Mouse (Mus musculus): ENCODE measurements around the gene Mttp. TPM values are rescaled to one million over a fixed set of nuclear protein-coding genes. Genes with fewer than 3 reads are reported as not detected.

Gene Mttp
- polyA plus RNA-seq, 1 experiment = 0.47 TPM

- WGBS = 95% methylated on average over 10 of the region's 10 CpGs
- no peaks in the 10 kb centered on the region for H3K27me3 ChIP-seq (ENCODE audit: control insufficient read depth, insufficient read depth, low read length)
- H3K4me1 ChIP-seq (ENCODE audit: control insufficient read depth, insufficient read depth, insufficient read length) = no peaks in the 10 kb centered on the region
- no peak overlapping the region for H3K4me3 ChIP-seq (ENCODE audit: extremely low read depth, insufficient read depth, insufficient read length)
- no peak overlapping the region for H3K27ac ChIP-seq (ENCODE audit: insufficient read depth, low read length)
- no peaks in the 10 kb centered on the region for H3K36me3 ChIP-seq (ENCODE audit: control insufficient read depth, insufficient read depth, low read length)
- DNase-seq (ENCODE audit: low read depth in 1 of 2, low spot score in 2 of 2) = no peak
- TF ChIP-seq POLR2A (IDR thresholded peaks at IDR 0.05; ENCODE audit: low read depth, low read length) = no peak
Observed at GRCm38 (mm10) chr3:138106887-138107286, 37.9 kb downstream of the Mttp start.

DNA sequence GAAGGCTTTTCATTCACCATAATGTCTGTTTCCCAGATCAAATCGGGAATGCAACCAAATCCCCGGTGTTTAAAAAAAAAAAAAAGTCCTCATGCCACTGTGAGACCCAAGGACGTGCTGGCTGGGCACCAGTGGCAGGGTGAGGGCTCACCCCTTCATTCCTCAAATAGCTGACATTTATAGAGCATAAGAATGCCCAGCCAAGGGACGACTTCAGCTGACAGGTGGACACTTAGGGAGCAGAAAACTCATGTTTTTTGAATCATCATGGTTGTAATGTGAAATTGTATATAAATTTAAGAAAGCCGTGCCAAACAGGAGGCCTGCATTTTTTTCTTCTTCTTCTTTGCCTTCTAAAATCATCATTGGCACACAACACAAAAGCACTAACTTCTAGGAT, 39.7 kb downstream of the Mttp start:
- Histone ChIP-seq H3K27ac (ENCODE audit: insufficient read depth, low read length) (no peak overlapping the region), H3K4me3 (ENCODE audit: extremely low read depth, insufficient read depth, insufficient read length) (no peak overlapping the region), H3K27me3 (ENCODE audit: control insufficient read depth, insufficient read depth, low read length) (no peaks in the 10 kb centered on the region), H3K36me3 (ENCODE audit: control insufficient read depth, insufficient read depth, low read length) (no peaks in the 10 kb centered on the region), H3K4me1 (ENCODE audit: control insufficient read depth, insufficient read depth, insufficient read length) (no peaks in the 10 kb centered on the region)
- WGBS = 83% methylated on average over 5 of the region's 5 CpGs
- TF ChIP-seq CTCF (IDR thresholded peaks at IDR 0.05; ENCODE audit: extremely low read depth, insufficient read depth, insufficient read length, insufficient replicate concordance) = no peak
- TF ChIP-seq POLR2A (IDR thresholded peaks at IDR 0.05; ENCODE audit: low read depth, low read length) = no peak
- no peak for DNase-seq (ENCODE audit: low read depth in 1 of 2, low spot score in 2 of 2)

DNA sequence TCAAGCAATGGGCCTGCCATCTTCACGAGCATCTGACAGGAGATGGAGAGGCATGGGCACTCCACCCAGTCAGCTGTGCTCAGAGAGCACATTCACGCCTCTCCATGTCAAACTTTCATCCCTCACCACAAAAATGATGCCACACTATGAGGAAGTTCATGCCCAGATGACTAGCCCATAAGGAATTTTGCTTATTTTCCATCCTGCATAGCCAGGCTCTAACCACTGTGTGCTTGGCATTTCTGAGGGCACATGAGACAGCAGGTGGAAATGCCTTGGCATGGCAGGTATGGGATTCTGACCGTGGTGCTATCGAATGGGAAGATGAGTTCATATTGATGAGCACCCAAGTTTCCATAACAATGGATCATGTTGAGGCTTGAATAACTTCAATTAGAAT, 41.1 kb downstream of the Mttp start:
- TF ChIP-seq POLR2A (IDR thresholded peaks at IDR 0.05; ENCODE audit: low read depth, low read length) = no peak
- no peak for TF ChIP-seq CTCF (IDR thresholded peaks at IDR 0.05; ENCODE audit: extremely low read depth, insufficient read depth, insufficient read length, insufficient replicate concordance)
- no peak for DNase-seq (ENCODE audit: low read depth in 1 of 2, low spot score in 2 of 2)
- Histone ChIP-seq H3K27ac (ENCODE audit: insufficient read depth, low read length) (no peak overlapping the region), H3K36me3 (ENCODE audit: control insufficient read depth, insufficient read depth, low read length) (no peaks in the 10 kb centered on the region), H3K4me3 (ENCODE audit: extremely low read depth, insufficient read depth, insufficient read length) (no peak overlapping the region), H3K27me3 (ENCODE audit: control insufficient read depth, insufficient read depth, low read length) (no peaks in the 10 kb centered on the region), H3K4me1 (ENCODE audit: control insufficient read depth, insufficient read depth, insufficient read length) (no peaks in the 10 kb centered on the region)
- WGBS = 86% methylated on average over 4 of the region's 4 CpGs

GRCm38 (mm10) chr3:138101936-138102335, 42.8 kb downstream of the Mttp start:
- no peaks in the 10 kb centered on the region for H3K4me1 ChIP-seq (ENCODE audit: control insufficient read depth, insufficient read depth, insufficient read length)
- H3K27me3 ChIP-seq (ENCODE audit: control insufficient read depth, insufficient read depth, low read length) = no peaks in the 10 kb centered on the region
- H3K4me3 ChIP-seq (ENCODE audit: extremely low read depth, insufficient read depth, insufficient read length) = no peak overlapping the region
- H3K36me3 ChIP-seq (ENCODE audit: control insufficient read depth, insufficient read depth, low read length) = no peaks in the 10 kb centered on the region
- no peak overlapping the region for H3K27ac ChIP-seq (ENCODE audit: insufficient read depth, low read length)
- no peak for DNase-seq (ENCODE audit: low read depth in 1 of 2, low spot score in 2 of 2)
- TF ChIP-seq CTCF (IDR thresholded peaks at IDR 0.05; ENCODE audit: extremely low read depth, insufficient read depth, insufficient read length, insufficient replicate concordance) = no peak
- no peak for TF ChIP-seq POLR2A (IDR thresholded peaks at IDR 0.05; ENCODE audit: low read depth, low read length)
- WGBS = 86% methylated on average over 4 of the region's 4 CpGs

- TF ChIP-seq CTCF (IDR thresholded peaks at IDR 0.05; ENCODE audit: extremely low read depth, insufficient read depth, insufficient read length, insufficient replicate concordance) (no peak), POLR2A (IDR thresholded peaks at IDR 0.05; ENCODE audit: low read depth, low read length) (no peak)
- Histone ChIP-seq H3K4me3 (ENCODE audit: extremely low read depth, insufficient read depth, insufficient read length) (no peak overlapping the region), H3K4me1 (ENCODE audit: control insufficient read depth, insufficient read depth, insufficient read length) (no peaks in the 10 kb centered on the region), H3K27ac (ENCODE audit: insufficient read depth, low read length) (no peak overlapping the region), H3K36me3 (ENCODE audit: control insufficient read depth, insufficient read depth, low read length) (no peaks in the 10 kb centered on the region), H3K27me3 (ENCODE audit: control insufficient read depth, insufficient read depth, low read length) (no peaks in the 10 kb centered on the region)
- no peak for DNase-seq (ENCODE audit: low read depth in 1 of 2, low spot score in 2 of 2)
- 94% methylated on average over 1 of the region's 1 CpGs for WGBS
Observed at GRCm38 (mm10) chr3:138097718-138098117, 47.0 kb downstream of the Mttp start.

GRCm38 (mm10) chr3:138096263-138097028, 48.3 kb downstream of the Mttp start:
- no peaks in the 10 kb centered on the region for H3K4me1 ChIP-seq (ENCODE audit: control insufficient read depth, insufficient read depth, insufficient read length)
- WGBS = 91% methylated on average over 19 of the region's 19 CpGs
- no peak for DNase-seq (ENCODE audit: low read depth in 1 of 2, low spot score in 2 of 2)
- no peaks in the 10 kb centered on the region for H3K27me3 ChIP-seq (ENCODE audit: control insufficient read depth, insufficient read depth, low read length)
- TF ChIP-seq POLR2A (IDR thresholded peaks at IDR 0.05; ENCODE audit: low read depth, low read length) = no peak
- no peak for TF ChIP-seq CTCF (IDR thresholded peaks at IDR 0.05; ENCODE audit: extremely low read depth, insufficient read depth, insufficient read length, insufficient replicate concordance)
- H3K4me3 ChIP-seq (ENCODE audit: extremely low read depth, insufficient read depth, insufficient read length) = no peak overlapping the region
- no peak overlapping the region for H3K27ac ChIP-seq (ENCODE audit: insufficient read depth, low read length)
- H3K36me3 ChIP-seq (ENCODE audit: control insufficient read depth, insufficient read depth, low read length) = no peaks in the 10 kb centered on the region

DNA sequence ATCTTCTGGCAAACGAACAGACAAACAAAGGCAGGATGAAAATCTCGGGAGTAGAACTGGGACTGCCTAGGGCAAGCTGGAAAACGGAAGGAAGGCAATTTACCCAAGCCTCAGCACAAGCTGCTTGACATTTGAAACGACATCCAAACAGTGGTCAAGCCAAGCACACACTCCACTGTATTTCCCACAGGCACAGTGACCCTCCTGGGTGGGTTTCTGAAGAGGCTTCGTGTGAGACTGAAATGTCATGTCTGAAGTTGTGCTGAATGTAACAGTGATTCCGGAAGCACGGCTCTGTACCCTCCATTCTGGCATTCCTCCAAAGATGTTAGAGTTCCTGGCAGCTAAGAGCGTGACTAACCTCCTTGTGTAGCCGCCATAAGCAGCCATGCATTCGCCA, 49.0 kb downstream of the Mttp start:
- Histone ChIP-seq H3K27ac (ENCODE audit: insufficient read depth, low read length) (no peak overlapping the region), H3K4me3 (ENCODE audit: extremely low read depth, insufficient read depth, insufficient read length) (no peak overlapping the region), H3K36me3 (ENCODE audit: control insufficient read depth, insufficient read depth, low read length) (no peaks in the 10 kb centered on the region), H3K4me1 (ENCODE audit: control insufficient read depth, insufficient read depth, insufficient read length) (no peaks in the 10 kb centered on the region), H3K27me3 (ENCODE audit: control insufficient read depth, insufficient read depth, low read length) (no peaks in the 10 kb centered on the region)
- no peak for TF ChIP-seq POLR2A (IDR thresholded peaks at IDR 0.05; ENCODE audit: low read depth, low read length)
- TF ChIP-seq CTCF (IDR thresholded peaks at IDR 0.05; ENCODE audit: extremely low read depth, insufficient read depth, insufficient read length, insufficient replicate concordance) = no peak
- WGBS = 85% methylated on average over 10 of the region's 10 CpGs
- DNase-seq (ENCODE audit: low read depth in 1 of 2, low spot score in 2 of 2) = no peak
